Mouse (Mus musculus): Measurements from ENCODE around the gene Wbp2nl.

GRCm38 (mm10) chr15:82274593-82274926 lies 24.2 kb upstream of the Wbp2nl start, which contains the start of gene Sept3:
- TF ChIP-seq CTCF (IDR thresholded peaks at IDR 0.05; ENCODE audit: low read depth, low read length) (no peak), TAL1 (conservative IDR thresholded peaks at IDR 0.05; ENCODE audit: low read depth, low read length) (no peak), GATA2 (IDR thresholded peaks at IDR 0.05; ENCODE audit: borderline replicate concordance, low read depth, low read length) (no peak), POLR2AphosphoS5 (IDR thresholded peaks at IDR 0.05; ENCODE audit: insufficient replicate concordance, low read depth, low read length) (no peak), GATA1 (IDR thresholded peaks at IDR 0.05; ENCODE audit: borderline replicate concordance, low read length) (no peak)

All from G1E (cell line).